Mouse (Mus musculus) CH12.LX (cell line): Measurements from ENCODE around the gene Hlcs. TPM values are rescaled to one million over a fixed set of nuclear protein-coding genes. Genes with fewer than 3 reads are reported as not detected.

Experiments
- DNase-seq: peaks from one replicate; pipeline ENCODE4 v3.0.0-alpha.2; 2013; ENCODE audit errors: extremely low read depth
- H3K27ac ChIP-seq: 2 replicates; pipeline ENCODE4 v1.5.1; 2012; ENCODE audit warnings: low read depth, mild to moderate bottlenecking, control low read depth, moderate library complexity; ENCODE audit not compliant: insufficient read depth
- H3K27me3 ChIP-seq: replicated peaks from 2 replicates; pipeline ENCODE3; 2012; ENCODE audit warnings: inconsistent platforms
- H3K36me3 ChIP-seq, 2 experiments: replicated peaks in 1 of 2; 2 replicates each; pipeline versions ENCODE3 to v1.6.1; 2012; ENCODE audit warnings: inconsistent platforms in 1 of 2, low read length in 1 of 2, mild to moderate bottlenecking in 1 of 2, mixed read lengths in 1 of 2, moderate library complexity in 1 of 2; ENCODE audit not compliant: control insufficient read depth in 1 of 2, insufficient read depth in 1 of 2
- H3K4me1 ChIP-seq, 2 experiments: 2 replicates each; pipeline ENCODE4 v1.6.1; 2012; ENCODE audit warnings: inconsistent platforms in 1 of 2, moderate library complexity in 1 of 2; ENCODE audit not compliant: insufficient read depth in 2 of 2, control insufficient read depth in 1 of 2
- H3K4me2 ChIP-seq: 2 replicates; pipeline ENCODE4 v1.6.1; 2012; ENCODE audit warnings: low read depth, mild to moderate bottlenecking, control low read depth; ENCODE audit not compliant: poor library complexity, insufficient read depth, severe bottlenecking
- H3K4me3 ChIP-seq, 3 experiments: fragments of 150-350 bp in 1 of 3; sonication (generic) in 1 of 3; replicated peaks in 1 of 3; 2 replicates each; pipeline versions ENCODE3 to v1.5.1; 2011 to 2012; ENCODE audit warnings: low read depth in 2 of 3, low read length in 2 of 3, mild to moderate bottlenecking in 2 of 3, moderate library complexity in 2 of 3, control low read depth in 1 of 3, improper control_type of control experiment in 1 of 3, inconsistent platforms in 1 of 3, mixed read lengths in 1 of 3; ENCODE audit not compliant: poor library complexity in 1 of 3
- H3K79me2 ChIP-seq: replicated peaks from 2 replicates; pipeline ENCODE4 v1.6.1; 2012; ENCODE audit warnings: mild to moderate bottlenecking, moderate library complexity; ENCODE audit not compliant: control insufficient read depth, poor library complexity, insufficient read depth, severe bottlenecking; ENCODE audit errors: extremely low read depth
- H3K9ac ChIP-seq: 2 replicates; pipeline ENCODE4 v1.6.1; 2012; ENCODE audit warnings: low read depth, mild to moderate bottlenecking, control low read depth, moderate library complexity; ENCODE audit not compliant: insufficient read depth
- H3K9me3 ChIP-seq: replicated peaks from 2 replicates; pipeline ENCODE3; 2012; ENCODE audit warnings: low read length, inconsistent platforms, mixed read lengths
- BHLHE40 ChIP-seq: IDR thresholded peaks from 2 replicates; pipeline ENCODE4 v1.6.1; 2011; ENCODE audit warnings: mild to moderate bottlenecking, low read depth, low read length, improper control_type of control experiment
- CHD1 ChIP-seq: IDR thresholded peaks from 2 replicates; pipeline ENCODE4 v1.6.1; 2012; ENCODE audit warnings: low read depth, low read length, improper control_type of control experiment, inconsistent platforms
- EP300 ChIP-seq: IDR thresholded peaks from 2 replicates; pipeline ENCODE4 v1.6.1; 2011; ENCODE audit warnings: low read length, improper control_type of control experiment
- ETS1 ChIP-seq: conservative IDR thresholded peaks from 2 replicates; pipeline ENCODE4 v1.6.1; 2012; ENCODE audit warnings: low read depth, mild to moderate bottlenecking, inconsistent platforms, low read length, improper control_type of control experiment, moderate library complexity
- JUN ChIP-seq: IDR thresholded peaks from 2 replicates; pipeline ENCODE4 v1.6.1; 2011; ENCODE audit warnings: low read depth, mild to moderate bottlenecking, low read length, improper control_type of control experiment, moderate library complexity; ENCODE audit not compliant: insufficient read depth
- KAT2A ChIP-seq: IDR thresholded peaks from 2 replicates; pipeline ENCODE4 v1.6.1; 2012; ENCODE audit warnings: low read length, improper control_type of control experiment, inconsistent platforms; ENCODE audit not compliant: insufficient replicate concordance
- MAFK ChIP-seq: IDR thresholded peaks from 2 replicates; pipeline ENCODE4 v1.6.1; 2011; ENCODE audit warnings: low read length, improper control_type of control experiment; ENCODE audit not compliant: insufficient replicate concordance
- MXI1 ChIP-seq: IDR thresholded peaks from 2 replicates; pipeline ENCODE4 v1.6.1; 2011; ENCODE audit warnings: mild to moderate bottlenecking, low read depth, low read length, improper control_type of control experiment
- NELFE ChIP-seq: IDR thresholded peaks from 2 replicates; pipeline ENCODE4 v1.6.1; 2011; ENCODE audit warnings: low read depth, low read length, improper control_type of control experiment
- NRF1 ChIP-seq: IDR thresholded peaks from 2 replicates; pipeline ENCODE4 v1.6.1; 2014; ENCODE audit warnings: low read depth, mild to moderate bottlenecking, inconsistent platforms, low read length, improper control_type of control experiment, moderate library complexity
- TBP ChIP-seq: conservative IDR thresholded peaks from 2 replicates; pipeline ENCODE4 v1.6.1; 2011; ENCODE audit warnings: low read depth, low read length, improper control_type of control experiment
- UBTF ChIP-seq: IDR thresholded peaks from 2 replicates; pipeline ENCODE4 v1.6.1; 2012; ENCODE audit warnings: low read depth, mild to moderate bottlenecking, inconsistent platforms, low read length, improper control_type of control experiment, moderate library complexity
- USF1 ChIP-seq: IDR thresholded peaks from 2 replicates; pipeline ENCODE4 v1.6.1; 2014; ENCODE audit warnings: low read depth, mild to moderate bottlenecking, inconsistent platforms, low read length, improper control_type of control experiment
- ZC3H11A ChIP-seq: IDR thresholded peaks from 2 replicates; pipeline ENCODE4 v1.6.1; 2012; ENCODE audit warnings: low read depth, mild to moderate bottlenecking, inconsistent platforms, low read length, improper control_type of control experiment
- ZMIZ1 ChIP-seq: IDR thresholded peaks from 2 replicates; pipeline ENCODE4 v1.6.1; 2012; ENCODE audit warnings: low read depth, mild to moderate bottlenecking, inconsistent platforms, low read length, improper control_type of control experiment
- ZNF384 ChIP-seq: IDR thresholded peaks from 2 replicates; pipeline ENCODE4 v1.6.1; 2012; ENCODE audit warnings: low read depth, low read length, improper control_type of control experiment, inconsistent platforms
- dilution Hi-C: fragments of 300-500 bp; cut with MboI; formaldehyde crosslinking; loops from 2 replicates; pipeline ENCODE4 v1.14.3; 2020; ENCODE audit warnings: low sequenced_read_pairs; ENCODE audit not compliant: extremely low pct_unique_long_range_greater_than_20kb, extremely low pct_ligation_motif_present
- in situ Hi-C: fragments of 300-500 bp; cut with MboI; formaldehyde crosslinking; loops from 3 replicates; pipeline ENCODE4 v1.14.3; 2019; ENCODE audit warnings: low sequenced_read_pairs, low pct_ligation_motif_present, low pct_unique_long_range_greater_than_20kb, mixed read lengths
- polyA plus RNA-seq: library from polyadenylated mRNA; unstranded; fragments of >175 nt; gene quantifications from 2 replicates; pipeline ENCODE4 v1.2.1, GENCODE M21; 2012; ENCODE audit warnings: low read depth; ENCODE audit not compliant: insufficient read length
- total RNA-seq, 2 experiments: library from RNA; depleted of rRNA; stranded (reverse); fragments of 300-350 nt in 1 of 2; fragments of >200 nt in 1 of 2; gene quantifications; 2 replicates each; pipeline ENCODE4 v1.2.3; 2012 to 2014

Hlcs gene
- total and polyA plus RNA-seq, 3 experiments = 5.3 to 12.5 (median 9.4) TPM

DNA sequence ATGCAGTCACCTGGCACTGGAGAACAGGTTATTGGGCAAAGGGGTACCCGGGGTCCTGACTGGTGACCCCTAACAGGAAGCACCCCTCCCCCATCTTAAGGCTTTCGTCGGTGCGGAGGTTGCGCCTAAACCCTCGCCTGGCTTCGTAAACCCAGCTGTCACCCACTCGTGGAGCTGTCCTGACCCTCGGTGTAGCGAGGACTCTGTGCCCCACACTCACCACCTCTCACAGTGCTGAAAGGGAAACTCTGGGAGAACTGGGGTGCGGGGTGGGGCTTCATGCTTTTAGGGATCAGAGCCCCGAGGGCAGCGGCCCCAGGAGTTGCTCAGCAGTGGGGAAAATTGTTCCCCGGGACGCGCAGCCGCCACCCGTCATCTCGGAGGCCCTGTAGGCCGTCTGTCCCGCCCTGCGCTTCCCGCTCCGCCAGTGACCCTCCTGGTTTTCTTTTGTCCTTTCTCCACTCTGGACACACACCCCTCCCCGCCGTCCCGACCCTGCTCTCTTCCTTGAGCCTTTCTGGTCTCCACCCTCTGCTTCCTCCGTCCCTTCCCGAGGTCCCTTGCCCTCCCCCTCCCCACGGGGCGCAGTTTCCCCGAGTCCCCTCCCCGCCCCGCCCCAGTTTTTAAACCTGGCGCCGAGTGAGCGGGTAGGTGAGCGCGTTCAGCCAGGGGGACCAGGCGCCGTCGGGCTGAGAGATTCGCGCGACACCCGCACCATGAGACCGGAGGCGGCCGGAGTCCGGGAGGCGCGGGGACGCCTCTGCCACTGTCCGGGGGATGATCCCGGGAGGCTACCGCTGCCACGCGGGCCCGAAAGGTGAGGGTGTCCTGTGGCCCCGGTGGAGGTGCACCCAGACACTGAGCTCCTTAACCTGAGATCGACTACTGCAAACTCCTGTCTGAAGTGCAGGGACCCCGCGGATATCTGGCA, 14.7 kb upstream of the Hlcs start, which contains the start of gene Ripply3:
Ripply3 (plus strand) TSS at position 640 of the 931 bp plus-strand sequence.
- H3K79me2 ChIP-seq = no peaks in the 10 kb centered on the region
- H3K27ac ChIP-seq = peak within 1 kb of the TSS; percentile 42
- in situ Hi-C loops = no loop called here
- 0 out of 2 replicates have a peak, but pooled peaks have one; percentile 2 for TF ChIP-seq BHLHE40
- no peak for TF ChIP-seq ETS1
- peak; percentile 22; the same call in 1 of the 2 replicates for TF ChIP-seq UBTF
- no peak for TF ChIP-seq USF1
- TF ChIP-seq CHD1 = no peak
- 0 out of 2 replicates have a peak, but pooled peaks have one; percentile 11 for TF ChIP-seq NELFE
- no peak for TF ChIP-seq ZNF384
- no peak; the same call in none of the 2 replicates for TF ChIP-seq MXI1
- no peak for TF ChIP-seq EP300
- peak; percentile 39; the same call in 1 of the 2 replicates for TF ChIP-seq NRF1
- TF ChIP-seq KAT2A = no peak
- no peaks in the 10 kb centered on the region for H3K9me3 ChIP-seq
- no peaks in the 10 kb centered on the region for H3K36me3 ChIP-seq
- peak within 1 kb of the TSS; percentile 70 for H3K4me2 ChIP-seq
- H3K4me1 ChIP-seq = peaks cover 7 to 42% of the 10 kb centered on the region in 2 experiments
- peak within 1 kb of the TSS; percentile 55 for H3K9ac ChIP-seq
- dilution Hi-C loops = no loop called here
- H3K4me3 ChIP-seq = peak within 1 kb of the TSS in 2 of 3 experiments; percentile 21 to 66
- H3K27me3 ChIP-seq = no peaks in the 10 kb centered on the region
- DNase-seq = no peak

DNA sequence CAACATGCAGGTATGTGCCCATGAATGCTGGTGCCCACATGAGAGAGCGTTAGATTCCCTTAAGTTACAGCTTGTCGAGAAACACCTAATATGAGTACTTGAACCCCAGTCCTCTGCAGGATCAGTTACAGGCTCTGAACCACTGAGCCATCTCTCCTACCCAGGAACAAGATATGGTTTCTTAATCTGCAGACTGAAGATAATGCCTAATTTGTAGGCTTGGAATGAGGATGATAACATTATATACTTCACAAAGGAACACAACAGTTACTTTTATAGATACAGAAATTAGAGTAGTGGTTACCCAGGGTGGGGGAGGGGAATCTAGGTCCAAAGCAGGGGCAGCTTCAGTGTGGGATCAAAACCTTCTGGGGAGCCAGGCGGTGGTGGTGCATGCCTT, 12.6 kb upstream of the Hlcs start:
- dilution Hi-C loops = no loop called here
- Histone ChIP-seq H3K27me3 (no peaks in the 10 kb centered on the region), H3K27ac (no peak overlapping the region)
- in situ Hi-C loops = no loop called here
- no peak for DNase-seq
- no peak for TF ChIP-seq MAFK
- TF ChIP-seq ZNF384 = no peak
- no peak for TF ChIP-seq ZC3H11A
- TF ChIP-seq TBP = no peak
- no peak for TF ChIP-seq JUN
- no peak for TF ChIP-seq ZMIZ1
- TF ChIP-seq EP300 = no peak
- TF ChIP-seq, all 38 proteins: peak for 0
- Histone ChIP-seq H3K4me1 (peaks cover 5 to 36% of the 10 kb centered on the region in 2 experiments), H3K9me3 (peaks cover 4% of the 10 kb centered on the region), H3K79me2 (no peaks in the 10 kb centered on the region), H3K9ac (no peak overlapping the region), H3K36me3 (no peaks in the 10 kb centered on the region), H3K4me2 (no peak overlapping the region), H3K4me3 (no peak overlapping the region)
